Mouse (Mus musculus): ENCODE measurements around the gene Tns4. TPM values are rescaled to one million over a fixed set of nuclear protein-coding genes. Genes with fewer than 3 reads are reported as not detected.

Tns4 gene
- polyA plus RNA-seq, 1 experiment from 2014 or later = 0.19 TPM

- H3K4me3 ChIP-seq (ENCODE audit: low read depth, low read length) = no peak overlapping the region
- no peaks in the 10 kb centered on the region for H3K36me3 ChIP-seq (ENCODE audit: control insufficient read depth, insufficient read depth)
- H3K9me3 ChIP-seq (replicated peaks; ENCODE audit: control insufficient read depth, low read length) = no peaks in the 10 kb centered on the region
- no peaks in the 10 kb centered on the region for H3K4me1 ChIP-seq (ENCODE audit: control insufficient read depth, low read depth, low read length)
- 67% methylated on average over 14 of the region's 14 CpGs for WGBS (ENCODE audit: insufficient replicate concordance)
- no peak overlapping the region for H3K27ac ChIP-seq (ENCODE audit: low read length)
- no peak overlapping the region for H3K4me2 ChIP-seq (ENCODE audit: low read depth, low read length)
- no peaks in the 10 kb centered on the region for H3K27me3 ChIP-seq (ENCODE audit: control insufficient read depth, insufficient read depth, low read depth, low read length)
- ATAC-seq (ENCODE audit: low read depth) = no peak
- H3K9ac ChIP-seq (ENCODE audit: low read depth, low read length) = no peak overlapping the region
These were observed 32.1 kb upstream of the Tns4 start for GRCm38 (mm10) chr11:99121218-99121631.

DNA sequence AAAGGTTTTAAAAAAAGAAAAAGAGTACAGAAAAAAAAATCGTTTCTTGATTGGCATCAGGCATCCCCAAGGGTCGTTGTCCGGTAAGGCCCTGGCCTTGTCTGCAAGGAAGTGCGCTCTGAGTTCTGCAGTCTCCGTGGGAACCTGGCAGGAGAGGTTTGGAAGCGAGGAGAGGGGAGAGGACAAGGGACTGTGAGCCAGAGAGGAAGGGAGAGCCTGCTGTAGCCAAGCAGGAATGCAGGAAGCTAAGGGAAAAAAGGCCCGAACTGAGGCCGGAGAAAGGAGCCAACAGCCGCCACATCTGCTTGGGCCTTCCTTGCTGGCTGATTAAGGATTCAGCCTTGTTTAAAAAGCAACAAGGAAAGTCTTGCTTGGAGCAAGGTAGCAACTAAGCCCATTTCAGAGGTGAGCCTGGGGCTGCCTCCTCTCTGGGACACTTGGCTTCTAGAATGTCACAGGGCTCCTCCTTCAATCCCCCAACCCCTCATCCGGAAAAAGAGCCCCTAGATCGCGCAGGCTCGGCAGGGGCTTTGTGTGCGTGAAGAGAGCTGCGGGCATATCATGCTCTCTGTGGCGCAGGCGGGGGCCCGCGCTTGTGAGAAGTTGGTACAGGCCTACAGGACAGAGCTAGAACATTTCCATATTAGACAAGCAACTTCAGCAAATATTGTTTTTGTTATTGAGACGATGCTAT, 31.6 kb upstream of the Tns4 start:
- Histone ChIP-seq H3K9ac (ENCODE audit: low read depth, low read length) (no peak overlapping the region), H3K9me3 (replicated peaks; ENCODE audit: control insufficient read depth, low read length) (no peaks in the 10 kb centered on the region), H3K4me2 (ENCODE audit: low read depth, low read length) (no peak overlapping the region), H3K27me3 (ENCODE audit: control insufficient read depth, insufficient read depth, low read depth, low read length) (no peaks in the 10 kb centered on the region), H3K36me3 (ENCODE audit: control insufficient read depth, insufficient read depth) (no peaks in the 10 kb centered on the region), H3K4me3 (ENCODE audit: low read depth, low read length) (no peak overlapping the region), H3K4me1 (ENCODE audit: control insufficient read depth, low read depth, low read length) (no peaks in the 10 kb centered on the region), H3K27ac (ENCODE audit: low read length) (no peak overlapping the region)
- no peak for ATAC-seq (ENCODE audit: low read depth)
- 71% methylated on average over 20 of the region's 20 CpGs for WGBS (ENCODE audit: insufficient replicate concordance)

DNA sequence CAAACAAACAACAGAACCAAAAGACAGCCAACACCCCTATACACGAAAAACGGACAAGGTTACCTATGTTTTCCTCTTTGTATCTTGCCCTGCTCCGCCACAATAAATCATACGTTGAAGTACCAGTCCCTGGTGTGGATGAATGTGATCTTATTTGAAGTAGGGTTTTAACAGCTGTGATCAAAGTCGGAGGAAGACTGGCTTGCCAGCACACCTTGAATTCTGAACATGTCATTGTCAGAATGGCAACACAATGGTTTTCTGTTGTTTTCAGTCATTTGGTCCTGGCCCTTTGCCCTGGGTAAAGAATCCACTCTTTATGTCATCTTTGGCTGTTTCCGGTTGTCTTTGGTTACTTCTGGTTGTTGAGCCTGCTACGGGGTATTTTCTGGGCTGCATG, 29.9 kb upstream of the Tns4 start:
- no peak for ATAC-seq (ENCODE audit: low read depth)
- 71% methylated on average over 7 of the region's 7 CpGs for WGBS (ENCODE audit: insufficient replicate concordance)
- H3K9me3 ChIP-seq (replicated peaks; ENCODE audit: control insufficient read depth, low read length) = no peaks in the 10 kb centered on the region

GRCm38 (mm10) chr11:99118420-99118819, 29.3 kb upstream of the Tns4 start:
- no peak overlapping the region for H3K4me2 ChIP-seq (ENCODE audit: low read depth, low read length)
- H3K36me3 ChIP-seq (ENCODE audit: control insufficient read depth, insufficient read depth) = no peaks in the 10 kb centered on the region
- H3K9ac ChIP-seq (ENCODE audit: low read depth, low read length) = no peak overlapping the region
- no peaks in the 10 kb centered on the region for H3K4me1 ChIP-seq (ENCODE audit: control insufficient read depth, low read depth, low read length)
- H3K4me3 ChIP-seq (ENCODE audit: low read depth, low read length) = no peak overlapping the region
- ATAC-seq (ENCODE audit: low read depth) = no peak
- H3K27ac ChIP-seq (ENCODE audit: low read length) = no peak overlapping the region
- no peaks in the 10 kb centered on the region for H3K9me3 ChIP-seq (replicated peaks; ENCODE audit: control insufficient read depth, low read length)
- H3K27me3 ChIP-seq (ENCODE audit: control insufficient read depth, insufficient read depth, low read depth, low read length) = no peaks in the 10 kb centered on the region
- 86% methylated on average over 1 of the region's 1 CpGs for WGBS (ENCODE audit: insufficient replicate concordance)

More for the DNA sequence above, 29.9 kb upstream of the Tns4 start:
- no peak overlapping the region for H3K27ac ChIP-seq (ENCODE audit: low read length)
- H3K27me3 ChIP-seq (ENCODE audit: control insufficient read depth, insufficient read depth, low read depth, low read length) = no peaks in the 10 kb centered on the region
- H3K4me2 ChIP-seq (ENCODE audit: low read depth, low read length) = no peak overlapping the region
- H3K4me3 ChIP-seq (ENCODE audit: low read depth, low read length) = no peak overlapping the region
- no peak overlapping the region for H3K9ac ChIP-seq (ENCODE audit: low read depth, low read length)
- no peaks in the 10 kb centered on the region for H3K36me3 ChIP-seq (ENCODE audit: control insufficient read depth, insufficient read depth)
- H3K4me1 ChIP-seq (ENCODE audit: control insufficient read depth, low read depth, low read length) = no peaks in the 10 kb centered on the region

- Histone ChIP-seq H3K9ac (ENCODE audit: low read depth, low read length) (no peak overlapping the region), H3K36me3 (ENCODE audit: control insufficient read depth, insufficient read depth) (no peaks in the 10 kb centered on the region), H3K27me3 (ENCODE audit: control insufficient read depth, insufficient read depth, low read depth, low read length) (no peaks in the 10 kb centered on the region), H3K4me2 (ENCODE audit: low read depth, low read length) (no peak overlapping the region), H3K27ac (ENCODE audit: low read length) (no peak overlapping the region), H3K9me3 (replicated peaks; ENCODE audit: control insufficient read depth, low read length) (no peaks in the 10 kb centered on the region), H3K4me1 (ENCODE audit: control insufficient read depth, low read depth, low read length) (no peaks in the 10 kb centered on the region), H3K4me3 (ENCODE audit: low read depth, low read length) (no peak overlapping the region)
- ATAC-seq (ENCODE audit: low read depth) = no peak
- WGBS (ENCODE audit: insufficient replicate concordance) = 67% methylated on average over 7 of the region's 7 CpGs
These were observed 28.8 kb upstream of the Tns4 start for GRCm38 (mm10) chr11:99117907-99118306.

DNA sequence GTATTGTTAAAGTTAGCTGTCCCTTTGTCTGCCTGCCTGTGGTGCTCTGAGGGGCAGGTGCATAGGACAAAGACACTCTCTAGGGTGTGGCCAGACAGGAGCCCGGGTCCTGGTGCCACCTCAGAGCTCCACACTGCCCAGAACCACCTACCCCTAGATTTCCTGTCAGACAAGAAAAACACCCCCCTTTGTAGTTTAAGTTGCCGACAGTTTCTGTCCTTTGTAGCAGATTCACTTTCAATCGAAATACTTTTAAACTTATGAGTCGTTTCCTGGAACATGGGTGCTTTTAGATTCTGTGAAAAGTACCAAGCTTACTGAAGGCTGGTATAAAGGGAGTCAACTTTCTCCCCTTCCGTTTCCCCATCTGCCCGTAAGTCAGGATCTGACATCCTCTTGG, 26.8 kb upstream of the Tns4 start:
- no peak overlapping the region for H3K4me3 ChIP-seq (ENCODE audit: low read depth, low read length)
- no peak for ATAC-seq (ENCODE audit: low read depth)
- no peaks in the 10 kb centered on the region for H3K4me1 ChIP-seq (ENCODE audit: control insufficient read depth, low read depth, low read length)
- no peaks in the 10 kb centered on the region for H3K27me3 ChIP-seq (ENCODE audit: control insufficient read depth, insufficient read depth, low read depth, low read length)
- no peaks in the 10 kb centered on the region for H3K9me3 ChIP-seq (replicated peaks; ENCODE audit: control insufficient read depth, low read length)
- 42% methylated on average over 6 of the region's 6 CpGs for WGBS (ENCODE audit: insufficient replicate concordance)
- no peak overlapping the region for H3K27ac ChIP-seq (ENCODE audit: low read length)
- H3K36me3 ChIP-seq (ENCODE audit: control insufficient read depth, insufficient read depth) = no peaks in the 10 kb centered on the region
- H3K9ac ChIP-seq (ENCODE audit: low read depth, low read length) = no peak overlapping the region
- no peak overlapping the region for H3K4me2 ChIP-seq (ENCODE audit: low read depth, low read length)

DNA sequence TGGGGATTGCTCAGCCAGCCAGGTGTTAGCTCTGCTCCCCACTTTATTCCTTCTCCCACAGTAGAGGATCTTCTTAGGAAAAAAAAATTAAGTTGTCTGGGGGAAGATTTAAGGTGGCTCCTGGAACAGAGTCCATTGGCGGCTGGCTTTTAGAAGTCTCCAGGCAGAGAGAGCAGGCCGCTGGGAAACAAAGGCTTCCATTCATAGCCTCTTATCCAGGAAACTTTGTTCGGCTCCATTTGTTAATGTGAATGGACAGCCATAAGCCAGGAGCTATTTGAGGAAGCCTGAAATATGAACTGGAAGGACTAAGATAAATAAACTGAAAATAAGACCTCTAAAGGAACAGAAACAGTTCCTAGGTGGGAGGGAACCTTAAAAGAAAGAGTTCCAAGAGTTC, 24.0 kb upstream of the Tns4 start:
- no peak overlapping the region for H3K4me2 ChIP-seq (ENCODE audit: low read depth, low read length)
- H3K27me3 ChIP-seq (ENCODE audit: control insufficient read depth, insufficient read depth, low read depth, low read length) = no peaks in the 10 kb centered on the region
- 55% methylated on average over 3 of the region's 3 CpGs for WGBS (ENCODE audit: insufficient replicate concordance)
- H3K4me1 ChIP-seq (ENCODE audit: control insufficient read depth, low read depth, low read length) = no peaks in the 10 kb centered on the region
- H3K4me3 ChIP-seq (ENCODE audit: low read depth, low read length) = no peak overlapping the region
- no peaks in the 10 kb centered on the region for H3K9me3 ChIP-seq (replicated peaks; ENCODE audit: control insufficient read depth, low read length)
- no peaks in the 10 kb centered on the region for H3K36me3 ChIP-seq (ENCODE audit: control insufficient read depth, insufficient read depth)
- no peak overlapping the region for H3K9ac ChIP-seq (ENCODE audit: low read depth, low read length)
- no peak for ATAC-seq (ENCODE audit: low read depth)
- no peak overlapping the region for H3K27ac ChIP-seq (ENCODE audit: low read length)

- Histone ChIP-seq H3K4me3 (ENCODE audit: low read depth, low read length) (no peak overlapping the region), H3K27ac (ENCODE audit: low read length) (no peak overlapping the region), H3K27me3 (ENCODE audit: control insufficient read depth, insufficient read depth, low read depth, low read length) (no peaks in the 10 kb centered on the region), H3K36me3 (ENCODE audit: control insufficient read depth, insufficient read depth) (no peaks in the 10 kb centered on the region), H3K4me2 (ENCODE audit: low read depth, low read length) (no peak overlapping the region), H3K9me3 (replicated peaks; ENCODE audit: control insufficient read depth, low read length) (no peaks in the 10 kb centered on the region), H3K4me1 (ENCODE audit: control insufficient read depth, low read depth, low read length) (no peaks in the 10 kb centered on the region), H3K9ac (ENCODE audit: low read depth, low read length) (no peak overlapping the region)
- no peak for ATAC-seq (ENCODE audit: low read depth)
- WGBS (ENCODE audit: insufficient replicate concordance) = 56% methylated on average over 5 of the region's 5 CpGs
These were observed 23.6 kb upstream of the Tns4 start for GRCm38 (mm10) chr11:99112700-99113099.

GRCm38 (mm10) chr11:99111631-99112030, 22.5 kb upstream of the Tns4 start:
- H3K36me3 ChIP-seq (ENCODE audit: control insufficient read depth, insufficient read depth) = no peaks in the 10 kb centered on the region
- H3K9me3 ChIP-seq (replicated peaks; ENCODE audit: control insufficient read depth, low read length) = no peaks in the 10 kb centered on the region
- 75% methylated on average over 7 of the region's 7 CpGs for WGBS (ENCODE audit: insufficient replicate concordance)
- H3K27ac ChIP-seq (ENCODE audit: low read length) = no peak overlapping the region
- peaks cover under 1% of the 10 kb centered on the region; the same call in 1 of the 2 replicates for H3K4me1 ChIP-seq (ENCODE audit: control insufficient read depth, low read depth, low read length)
- H3K27me3 ChIP-seq (ENCODE audit: control insufficient read depth, insufficient read depth, low read depth, low read length) = no peaks in the 10 kb centered on the region
- H3K4me2 ChIP-seq (ENCODE audit: low read depth, low read length) = no peak overlapping the region
- no peak for ATAC-seq (ENCODE audit: low read depth)
- no peak overlapping the region for H3K9ac ChIP-seq (ENCODE audit: low read depth, low read length)
- H3K4me3 ChIP-seq (ENCODE audit: low read depth, low read length) = no peak overlapping the region
